Mouse (Mus musculus) mouse trophoblast stem cell (cell line): ENCODE measurements at regions not wholly inside any gene's neighbourhood (a gene's known extent, or its start where the extent isn't known, plus 50 kb on each side); places are given as distances from the start of the nearest gene placed in this dataset.

ENCODE experiments used
- in situ Hi-C, 2 experiments: fragments of 300-500 bp; cut with MseI, MboI; formaldehyde crosslinking; loops; 2 replicates in 1 of 2; 3 replicates in 1 of 2; pipeline ENCODE4 v1.15.1; 2025

- in situ Hi-C loops: loop anchor here in 1 of 2 experiments (5.0 kb wide), 1 partner anchor 74 kb away; no protein-coding TSS in a partner anchor
These were observed 264.4 kb downstream of the Mpdz start for GRCm38 (mm10) chr4:81178047-81178781.

- in situ Hi-C loops: loop anchor here in 1 of 2 experiments (5.0 kb wide), 1 partner anchor 74 kb away; no protein-coding TSS in a partner anchor
These were observed 263.9 kb downstream of the Mpdz start for GRCm38 (mm10) chr4:81178782-81179135.

DNA sequence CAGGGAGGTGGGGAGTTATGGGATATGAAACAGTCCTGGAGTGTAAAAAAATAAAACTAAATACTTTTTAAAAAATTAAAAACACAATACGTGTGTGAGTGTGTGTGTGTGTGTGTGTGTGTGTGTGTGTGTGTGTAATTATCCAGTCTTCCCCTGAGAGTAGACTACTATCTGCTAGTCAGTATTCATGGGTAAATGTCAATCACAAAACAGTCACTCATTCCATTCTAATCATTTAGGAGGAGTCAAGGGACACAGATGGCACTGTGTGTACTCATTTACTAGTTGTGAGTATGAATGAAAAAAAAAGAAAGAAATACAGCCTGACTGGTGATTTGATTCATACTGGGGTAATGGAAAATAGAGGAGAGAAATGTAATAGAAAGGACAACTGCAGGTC, 226.5 kb downstream of the Mpdz start:
- in situ Hi-C loops: no loop called here

DNA sequence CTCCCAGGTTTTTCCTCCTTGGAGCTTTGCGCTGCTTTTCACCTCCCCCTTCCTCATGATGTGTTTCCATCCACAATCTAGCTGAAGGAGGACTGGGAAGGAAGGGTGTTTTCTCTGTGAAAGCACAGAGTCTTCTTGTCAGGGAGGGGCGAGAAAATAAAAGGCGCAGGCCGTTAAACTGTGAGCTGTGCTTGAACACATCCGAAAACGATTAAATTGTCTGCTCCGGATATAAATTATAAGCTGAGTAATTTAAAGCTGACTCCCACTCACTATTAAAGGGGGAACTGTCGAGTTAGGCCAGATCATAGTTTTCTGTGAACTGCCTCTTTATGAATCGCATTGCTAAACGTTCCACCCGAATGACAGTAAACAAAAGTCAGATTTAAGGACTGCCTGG, 224.6 kb downstream of the Mpdz start:
- in situ Hi-C loops: no loop called here

- in situ Hi-C loops: no loop called here
These were observed 220.6 kb downstream of the Mpdz start for GRCm38 (mm10) chr4:81222034-81222433.

DNA sequence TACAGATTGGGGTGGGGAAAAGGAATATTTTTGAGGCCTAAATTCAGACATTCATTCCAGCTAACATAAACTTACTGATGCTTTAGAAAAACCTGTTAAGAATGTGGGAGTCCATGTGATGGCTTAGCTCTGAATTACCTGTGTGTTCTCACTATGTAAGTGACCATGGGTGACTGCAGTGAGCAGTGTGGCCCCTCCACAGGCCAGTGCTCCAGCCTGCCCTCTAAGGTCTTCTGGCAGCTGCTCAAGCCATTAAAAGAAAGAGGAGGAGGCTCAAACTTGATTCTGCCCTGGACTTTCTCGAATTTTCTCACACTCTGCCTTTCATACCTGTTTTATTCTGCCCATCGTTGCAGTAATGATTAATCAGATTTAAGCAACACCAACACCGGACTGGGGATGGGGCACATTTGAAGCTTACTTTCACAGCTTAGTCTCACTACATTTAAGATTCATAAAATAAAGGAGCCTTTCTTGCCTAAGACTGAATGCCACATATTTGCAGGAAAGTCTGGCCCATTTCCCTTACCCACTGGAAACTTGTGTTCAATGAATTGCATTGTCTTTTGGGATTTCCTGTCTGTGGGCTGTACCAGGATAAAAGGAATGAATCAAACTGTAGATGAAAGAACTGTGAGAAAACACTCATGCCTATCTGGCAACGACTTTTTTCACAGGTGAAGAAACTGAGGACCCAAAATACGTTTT, 220.0 kb downstream of the Mpdz start:
- in situ Hi-C loops: no loop called here
